Mouse (Mus musculus) forebrain, embryonic 13.5 days (tissue): ENCODE measurements around the gene Cd151. TPM values are rescaled to one million over a fixed set of nuclear protein-coding genes. Genes with fewer than 3 reads are reported as not detected.

Experiments used
- ATAC-seq: fragments of 200-750 bp; cut with Nextera tagmentation; 2 replicates; pipeline ENCODE4 v1.8.0; 2017
- H3K27ac ChIP-seq: fragments of 300-500 bp; sonication (generic); 2 replicates; pipeline ENCODE4 v1.5.1; 2015; ENCODE audit warnings: inconsistent platforms, mild to moderate bottlenecking, moderate library complexity
- H3K27me3 ChIP-seq: fragments of 300-500 bp; sonication (generic); 2 replicates; pipeline ENCODE4 v1.6.1; 2015; ENCODE audit warnings: mild to moderate bottlenecking, inconsistent platforms
- H3K36me3 ChIP-seq: fragments of 300-500 bp; sonication (generic); 2 replicates; pipeline ENCODE4 v1.6.1; 2015; ENCODE audit warnings: mild to moderate bottlenecking, inconsistent platforms; ENCODE audit not compliant: poor library complexity, severe bottlenecking
- H3K4me1 ChIP-seq: fragments of 300-500 bp; sonication (generic); 2 replicates; pipeline ENCODE4 v1.6.1; 2015; ENCODE audit warnings: inconsistent platforms
- H3K4me2 ChIP-seq: fragments of 300-500 bp; sonication (generic); 2 replicates; pipeline ENCODE4 v1.6.1; 2015; ENCODE audit warnings: inconsistent platforms, mild to moderate bottlenecking, moderate library complexity
- H3K4me3 ChIP-seq: fragments of 300-500 bp; sonication (generic); 2 replicates; pipeline ENCODE4 v1.5.1; 2015; ENCODE audit warnings: mild to moderate bottlenecking, inconsistent platforms
- H3K9ac ChIP-seq: fragments of 300-500 bp; sonication (generic); 2 replicates; pipeline ENCODE4 v1.6.1; 2015; ENCODE audit warnings: mild to moderate bottlenecking, inconsistent platforms
- H3K9me3 ChIP-seq: fragments of 300-500 bp; sonication (generic); replicated peaks from 2 replicates; pipeline ENCODE4 v1.6.1; 2016; ENCODE audit warnings: inconsistent platforms
- WGBS: fragments of 180-500 bp; shearing (Covaris S2); methylation state at CpG from one replicate; pipeline ENCODE4 v1.1.7; 2015; 5-methylcytosine and 5-hydroxymethylcytosine counted together
- polyA plus RNA-seq: library from polyadenylated mRNA; unstranded; fragments of >200 nt; fragmentation: Nextera tagmentation; extraction: Ambion mirVana; gene quantifications from 2 replicates; pipeline ENCODE4 v1.2.1, GENCODE M21; 2015

Cd151 gene
- polyA plus RNA-seq, 1 experiment from 2014 or later = 12.0 TPM

DNA sequence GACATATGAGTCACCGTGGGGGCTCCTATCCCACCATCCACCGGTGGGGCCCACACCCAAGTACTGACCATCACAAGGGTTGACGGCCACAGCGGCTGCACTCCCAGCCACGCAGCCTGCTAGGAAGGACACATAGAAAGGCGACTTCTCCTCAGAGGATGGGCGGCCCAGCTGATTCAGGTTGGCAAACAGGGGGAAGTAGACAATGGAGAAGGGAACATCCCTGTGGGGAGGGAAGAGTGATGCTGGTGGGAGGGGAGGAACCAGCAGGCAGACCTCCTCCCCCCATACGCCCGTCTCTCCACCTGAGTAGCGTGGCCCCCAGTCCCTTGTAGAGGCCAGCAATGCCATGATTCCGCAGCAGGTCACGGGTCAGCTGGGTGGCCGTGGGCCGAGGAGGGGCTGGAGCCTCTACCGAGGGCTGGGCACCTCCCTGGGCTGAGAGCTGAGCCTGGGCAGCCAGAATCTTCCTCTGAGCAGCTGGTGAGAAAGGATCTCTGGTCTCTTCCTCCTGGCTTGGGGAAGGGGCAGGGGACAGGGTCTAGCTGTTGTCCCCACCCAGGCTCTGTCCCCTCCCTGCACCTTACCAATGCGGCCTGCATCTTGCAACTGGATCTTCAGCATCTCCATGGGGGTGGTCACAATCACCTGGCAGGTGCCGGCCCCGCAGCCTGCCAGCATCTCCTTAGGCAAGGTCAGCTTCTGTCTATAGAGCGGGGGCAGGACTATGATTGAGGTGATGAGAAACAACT, 35.6 kb upstream of the Cd151 start:
- WGBS = 94% methylated on average over 19 of the region's 19 CpGs
- H3K4me1 ChIP-seq = peaks cover 62% of the 10 kb centered on the region

DNA sequence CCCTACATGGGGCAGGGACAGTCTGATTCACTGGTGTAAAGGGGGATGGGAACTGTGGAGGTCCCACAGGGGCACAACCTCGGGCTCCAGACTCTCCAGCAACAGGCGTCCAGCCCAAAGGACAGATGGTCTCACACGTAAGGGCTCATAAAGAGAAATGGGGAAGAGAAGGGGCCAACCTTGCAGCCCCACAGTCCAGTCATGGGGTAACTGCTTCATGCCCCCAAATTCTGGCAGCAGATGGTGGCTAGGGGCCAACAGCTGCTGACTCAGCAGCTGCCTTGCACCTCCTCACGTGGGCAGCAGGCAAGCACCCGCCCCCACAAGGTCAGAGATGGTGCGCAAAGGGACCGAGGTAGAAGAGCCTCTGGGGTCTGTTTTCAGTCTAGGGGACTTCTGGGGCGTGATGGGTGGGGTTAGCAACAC, 35.0 kb upstream of the Cd151 start:
- H3K36me3 ChIP-seq = peaks cover 43% of the 10 kb centered on the region
- H3K27me3 ChIP-seq = no peaks in the 10 kb centered on the region
- no peak for ATAC-seq
- H3K4me3 ChIP-seq = no peak overlapping the region
- no peaks in the 10 kb centered on the region for H3K9me3 ChIP-seq
- H3K4me2 ChIP-seq = no peak overlapping the region
- no peak overlapping the region for H3K9ac ChIP-seq
- H3K4me1 ChIP-seq = peaks cover 68% of the 10 kb centered on the region
- no peak overlapping the region for H3K27ac ChIP-seq
- 91% methylated on average over 8 of the region's 8 CpGs for WGBS

More for the DNA sequence above, 35.6 kb upstream of the Cd151 start:
- Histone ChIP-seq H3K36me3 (peaks cover 49% of the 10 kb centered on the region), H3K27me3 (no peaks in the 10 kb centered on the region), H3K9ac (0 out of 2 replicates have a peak overlapping the region, but pooled peaks have one; percentile 0), H3K9me3 (no peaks in the 10 kb centered on the region), H3K4me2 (no peak overlapping the region), H3K27ac (no peak overlapping the region), H3K4me3 (no peak overlapping the region)
- ATAC-seq = no peak

DNA sequence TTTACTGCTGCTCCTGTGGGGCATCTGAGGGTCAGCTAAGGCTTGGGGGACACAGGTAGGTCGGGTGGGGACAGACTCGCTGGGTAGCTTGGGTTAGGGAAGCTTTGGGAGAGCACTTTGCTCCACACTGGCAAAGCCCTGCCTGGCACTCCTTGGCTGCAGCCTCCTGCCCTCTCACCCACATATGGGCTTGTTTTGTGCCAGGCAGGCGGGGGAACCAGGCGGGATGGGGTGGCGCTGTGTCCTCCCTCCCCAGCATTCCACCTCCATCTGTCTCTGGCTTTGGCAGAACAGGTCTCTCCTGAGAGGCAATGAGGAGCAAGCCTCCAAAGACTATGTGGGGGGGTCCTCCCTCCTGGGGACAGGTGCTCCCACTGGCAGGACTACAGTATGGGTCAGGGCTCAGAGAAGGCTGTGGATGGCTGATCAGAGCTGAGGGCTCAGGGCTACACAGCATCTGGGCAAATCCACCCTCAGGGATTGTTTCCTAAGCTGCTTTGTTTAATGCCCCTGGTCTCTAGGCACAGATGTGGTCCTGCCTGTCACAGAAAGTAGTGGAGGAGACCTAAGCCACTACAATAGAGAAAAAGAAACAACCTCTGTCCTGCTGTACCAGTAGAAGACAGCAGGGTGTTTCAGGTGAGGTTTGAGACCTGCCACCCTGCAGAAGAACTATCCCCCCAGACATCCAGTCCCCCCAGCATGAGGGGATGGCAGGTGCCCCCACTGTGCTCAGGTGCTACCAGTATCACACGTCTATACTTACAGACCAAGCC, 34.3 kb upstream of the Cd151 start:
- Histone ChIP-seq H3K27me3 (no peaks in the 10 kb centered on the region), H3K4me1 (peaks cover 73% of the 10 kb centered on the region), H3K4me2 (peak overlapping the region; percentile 94), H3K36me3 (peaks cover 38% of the 10 kb centered on the region), H3K9me3 (no peaks in the 10 kb centered on the region), H3K27ac (no peak overlapping the region), H3K4me3 (0 out of 2 replicates have a peak overlapping the region, but pooled peaks have one; percentile 4), H3K9ac (peak overlapping the region; percentile 82)
- no peak for ATAC-seq
- WGBS = 82% methylated on average over 6 of the region's 6 CpGs

DNA sequence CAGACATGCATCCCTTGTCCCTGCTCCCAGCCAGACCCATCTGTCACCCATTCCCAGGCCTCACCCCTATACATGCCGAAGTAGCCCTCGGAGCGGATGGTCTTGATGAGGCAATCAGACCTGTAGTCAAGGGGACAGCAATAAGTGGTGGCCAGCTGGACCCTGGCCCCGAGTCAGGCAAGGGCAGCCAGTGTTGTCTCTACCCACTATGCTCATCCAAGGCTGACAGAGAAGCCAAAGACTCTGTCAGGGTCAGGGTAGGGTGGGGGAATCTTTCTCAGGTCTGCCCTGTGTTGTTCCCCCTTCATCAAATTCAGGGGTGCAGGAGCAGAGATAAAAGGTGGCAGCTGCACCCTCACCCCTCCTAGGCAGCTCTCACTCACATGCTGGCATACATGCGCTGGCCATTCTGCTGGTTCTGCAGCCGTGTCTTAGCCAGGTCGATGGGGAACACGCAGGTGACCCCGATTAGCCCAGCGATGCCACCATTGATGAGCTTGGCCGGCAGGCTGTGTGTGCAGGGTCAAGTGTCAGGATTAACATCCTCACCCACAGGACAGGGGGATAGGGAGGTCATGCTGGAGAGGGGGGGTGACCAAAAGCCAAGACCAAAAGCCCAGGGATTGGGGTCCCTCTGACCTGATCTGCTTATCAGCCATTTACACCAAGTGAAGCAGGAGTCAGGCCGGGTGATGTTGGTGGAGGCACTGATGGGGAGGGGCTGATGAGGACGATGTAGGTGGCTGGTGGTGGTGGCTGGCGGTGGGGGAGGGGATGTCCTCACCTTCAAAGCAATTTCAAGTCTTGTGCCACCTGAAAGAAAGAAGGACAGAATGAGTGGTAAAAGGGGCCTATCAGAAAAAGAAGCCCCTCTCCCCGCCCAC, 33.4 kb upstream of the Cd151 start:
- H3K9me3 ChIP-seq = no peaks in the 10 kb centered on the region
- H3K4me2 ChIP-seq = peak overlapping the region; percentile 94
- 76% methylated on average over 15 of the region's 15 CpGs for WGBS
- H3K4me3 ChIP-seq = peak overlapping the region; percentile 61
- ATAC-seq = no peak
- peaks cover 45% of the 10 kb centered on the region for H3K36me3 ChIP-seq
- H3K4me1 ChIP-seq = peaks cover 68% of the 10 kb centered on the region
- peak overlapping the region; percentile 87 for H3K27ac ChIP-seq
- H3K27me3 ChIP-seq = no peaks in the 10 kb centered on the region
- H3K9ac ChIP-seq = peak overlapping the region; percentile 82

DNA sequence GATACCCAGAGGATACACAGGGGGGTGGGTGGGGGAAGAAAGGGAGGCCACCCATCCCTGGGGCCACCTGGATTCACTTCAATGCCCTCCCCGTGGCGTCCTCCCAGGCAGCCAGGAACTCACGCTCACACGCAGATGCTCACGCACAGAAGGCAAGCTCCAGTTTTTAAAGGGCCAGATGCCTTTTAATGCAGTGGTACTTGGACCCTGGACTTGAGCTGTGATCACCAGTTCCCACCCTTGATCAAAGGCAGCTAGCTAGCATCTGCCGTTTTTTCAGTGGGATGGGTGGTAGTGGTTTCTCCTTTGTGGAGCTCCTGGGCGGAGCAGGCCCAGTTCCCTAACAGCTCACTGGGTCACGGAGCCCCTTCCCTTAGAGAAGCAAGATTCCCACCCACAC, 32.7 kb upstream of the Cd151 start:
- ATAC-seq = peak; percentile 33
- peak overlapping the region; percentile 61 for H3K4me3 ChIP-seq
- peaks cover 61% of the 10 kb centered on the region for H3K4me1 ChIP-seq
- H3K27me3 ChIP-seq = no peaks in the 10 kb centered on the region
- H3K4me2 ChIP-seq = peak overlapping the region; percentile 94
- peak overlapping the region; percentile 82 for H3K9ac ChIP-seq
- peak overlapping the region; percentile 87 for H3K27ac ChIP-seq
- H3K36me3 ChIP-seq = peaks cover 52% of the 10 kb centered on the region
- H3K9me3 ChIP-seq = no peaks in the 10 kb centered on the region
- 10% methylated on average over 8 of the region's 8 CpGs for WGBS

DNA sequence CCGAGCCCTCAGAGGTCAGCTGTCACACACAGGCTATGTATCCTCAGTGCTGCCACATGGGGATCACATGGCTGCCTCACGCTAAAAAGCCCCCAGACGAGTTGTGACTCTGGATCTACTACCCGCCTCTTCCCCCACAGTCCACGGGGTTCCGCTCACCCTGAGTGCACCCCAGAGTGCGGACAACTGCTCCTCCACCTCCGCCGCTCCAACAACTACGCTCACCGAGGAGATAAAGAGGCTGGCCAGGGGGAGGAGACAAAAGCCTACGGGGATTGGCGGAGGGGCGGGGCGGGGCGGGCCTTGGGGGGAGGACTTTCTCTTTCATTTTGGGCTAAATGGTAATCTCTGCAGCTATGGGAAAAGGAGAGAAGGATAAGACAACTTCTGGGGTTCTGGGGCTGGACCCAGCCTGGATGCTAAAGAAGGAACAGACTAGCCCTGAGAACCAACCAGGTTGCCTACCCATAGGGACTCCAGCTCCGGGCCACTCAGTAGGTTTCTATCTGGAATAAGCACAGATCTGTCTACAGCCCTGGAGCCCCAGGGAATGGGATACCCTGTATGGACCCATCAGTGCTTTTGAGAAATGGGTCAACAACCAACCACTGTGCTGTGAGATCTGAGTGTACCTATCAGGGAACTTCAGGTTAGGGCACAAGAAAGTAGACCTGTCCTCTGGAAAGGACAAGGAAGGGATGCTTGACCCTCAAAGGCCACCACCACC, 31.9 kb upstream of the Cd151 start:
- Histone ChIP-seq H3K9me3 (no peaks in the 10 kb centered on the region), H3K27ac (peak overlapping the region; percentile 87), H3K4me1 (peaks cover 53% of the 10 kb centered on the region), H3K9ac (peak overlapping the region; percentile 82), H3K36me3 (peaks cover 58% of the 10 kb centered on the region), H3K4me2 (peak overlapping the region; percentile 94), H3K27me3 (no peaks in the 10 kb centered on the region), H3K4me3 (peak overlapping the region; percentile 61)
- peak; percentile 19 for ATAC-seq
- 5% methylated on average over 17 of the region's 17 CpGs for WGBS

DNA sequence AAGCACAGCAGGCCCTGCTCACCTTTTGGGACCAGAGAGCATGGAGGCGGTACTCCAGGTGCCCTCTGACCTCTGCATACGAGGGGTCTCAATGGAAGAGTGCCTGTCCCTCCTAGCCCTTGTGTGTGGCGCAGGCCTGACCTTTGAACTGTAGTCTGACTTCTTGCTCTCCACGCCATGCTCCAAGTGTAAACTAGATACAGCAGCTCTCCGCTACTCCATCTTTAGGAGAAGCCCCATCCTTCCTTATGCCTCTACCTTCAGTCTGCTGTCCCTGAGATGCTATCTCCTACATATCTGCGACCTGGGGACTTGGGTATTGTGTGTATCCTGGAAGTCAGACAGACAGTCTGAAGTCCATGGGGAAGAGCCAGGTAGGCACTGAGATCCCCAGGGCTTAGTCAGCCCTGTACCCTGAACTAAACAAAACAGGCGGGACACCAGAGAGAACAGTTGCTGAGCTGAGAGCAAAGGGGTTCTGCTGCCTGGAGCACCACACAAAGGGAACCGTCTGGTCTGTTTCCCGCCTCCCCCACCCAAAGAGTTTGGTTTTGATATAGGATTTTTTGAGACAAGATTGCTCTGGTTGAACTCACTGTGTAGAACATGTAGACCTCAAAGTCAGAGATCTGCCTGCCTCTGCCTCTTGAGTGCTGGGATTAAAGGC, 31.2 kb upstream of the Cd151 start:
- peak overlapping the region; percentile 94 for H3K4me2 ChIP-seq
- no peaks in the 10 kb centered on the region for H3K9me3 ChIP-seq
- peak overlapping the region; percentile 61 for H3K4me3 ChIP-seq
- no peak overlapping the region for H3K27ac ChIP-seq
- peaks cover 58% of the 10 kb centered on the region for H3K36me3 ChIP-seq
- no peaks in the 10 kb centered on the region for H3K27me3 ChIP-seq
- H3K9ac ChIP-seq = peak overlapping the region; percentile 83; the same call in 1 of the 2 replicates
- no peak for ATAC-seq
- peaks cover 56% of the 10 kb centered on the region for H3K4me1 ChIP-seq
- WGBS = 75% methylated on average over 9 of the region's 9 CpGs

DNA sequence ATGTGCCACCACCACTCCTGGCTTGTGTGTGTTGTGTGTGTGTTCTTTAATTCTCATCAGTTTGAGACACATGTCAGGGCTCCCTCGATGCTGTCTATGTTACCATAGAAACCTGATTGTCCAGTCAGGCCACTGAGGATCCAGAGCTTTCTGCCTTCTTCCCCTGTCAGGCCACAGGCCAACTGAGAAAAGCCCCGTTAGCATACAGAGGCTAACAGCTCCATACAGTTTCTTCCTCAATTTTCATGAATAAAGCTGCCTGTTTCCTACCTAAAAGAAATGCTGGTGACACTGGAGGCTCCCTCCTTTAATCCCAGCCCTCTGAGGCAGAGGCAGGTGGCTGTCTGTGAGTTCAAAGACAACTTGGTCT, 30.7 kb upstream of the Cd151 start:
- Histone ChIP-seq H3K36me3 (peaks cover 58% of the 10 kb centered on the region), H3K9ac (peak overlapping the region; percentile 83; the same call in 1 of the 2 replicates), H3K4me2 (peak overlapping the region; percentile 94), H3K27ac (no peak overlapping the region), H3K4me1 (peaks cover 61% of the 10 kb centered on the region), H3K9me3 (no peaks in the 10 kb centered on the region), H3K4me3 (peak overlapping the region; percentile 61), H3K27me3 (no peaks in the 10 kb centered on the region)
- 47% methylated on average over 2 of the region's 2 CpGs for WGBS
- ATAC-seq = no peak

DNA sequence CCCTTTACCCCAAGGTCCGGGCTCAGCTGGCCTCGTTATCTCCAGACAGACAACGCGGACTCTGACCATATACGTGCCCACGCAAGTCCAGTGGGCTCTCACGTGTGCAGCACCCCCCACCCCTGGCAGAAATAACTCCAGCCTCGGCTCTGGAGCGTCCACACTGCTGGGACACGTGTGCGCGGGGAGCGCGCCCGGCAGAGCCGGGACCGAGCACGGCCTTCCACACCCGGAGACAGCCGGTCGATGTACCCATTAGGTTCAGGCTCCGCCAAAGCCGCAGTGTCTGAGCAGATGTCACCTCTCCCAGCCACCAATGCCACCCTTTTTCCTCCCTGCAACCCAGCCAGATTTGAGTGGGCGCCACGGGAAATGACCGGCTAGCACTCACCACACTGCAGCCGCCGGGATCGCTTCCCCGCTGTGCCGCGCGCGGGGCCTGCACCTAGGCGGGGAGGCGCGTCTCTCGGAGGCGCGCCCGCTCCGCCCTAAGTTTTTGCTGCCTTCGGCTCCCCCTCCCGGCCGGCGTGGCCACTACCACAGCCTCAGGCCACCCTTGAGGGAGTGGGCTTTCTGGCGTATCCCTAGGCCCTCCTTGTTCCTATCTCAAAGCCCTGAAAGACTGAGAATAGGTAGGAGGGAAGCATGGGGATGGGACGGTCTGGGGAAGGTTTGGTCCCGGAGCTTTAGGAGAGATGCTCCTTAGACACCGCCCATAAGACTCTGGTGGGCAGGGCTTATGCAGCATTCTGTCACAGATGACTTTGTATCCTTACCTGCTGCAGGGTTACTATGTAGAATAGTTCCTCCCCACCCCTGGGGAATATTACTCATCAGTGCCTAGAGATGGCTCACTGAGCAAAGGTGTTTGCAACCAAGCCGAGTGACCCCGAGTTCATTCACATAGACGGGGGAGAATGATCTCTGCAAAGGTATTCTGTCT, 29.7 kb upstream of the Cd151 start, which contains the start of gene Slc25a22:
Gene Slc25a22, minus strand, starts transcription at position 715 of the 943 bp plus-strand sequence.
- H3K9me3 ChIP-seq = no peaks in the 10 kb centered on the region
- WGBS = 5% methylated on average over 53 of the region's 53 CpGs
- H3K9ac ChIP-seq = peak within 1 kb of the TSS; percentile 83
- peaks cover 50% of the 10 kb centered on the region for H3K36me3 ChIP-seq
- H3K4me1 ChIP-seq = peaks cover 71% of the 10 kb centered on the region
- peak within 1 kb of the TSS; percentile 61 for H3K4me3 ChIP-seq
- peak; percentile 80 for ATAC-seq
- H3K4me2 ChIP-seq = peak within 1 kb of the TSS; percentile 94
- H3K27ac ChIP-seq = peak within 1 kb of the TSS; percentile 63
- no peaks in the 10 kb centered on the region for H3K27me3 ChIP-seq
